Mouse (Mus musculus) lung, postnatal 36 days (tissue): Measurements from ENCODE around the gene Tyw1.

ENCODE experiments used
- DNase-seq: peaks from one replicate; pipeline ENCODE4 v3.0.0; 2022; ENCODE audit warnings: mixed read lengths

Tyw1 gene

GRCm38 (mm10) chr5:130266651-130267050, 11.2 kb downstream of the Tyw1 start:
- DNase-seq, result peak; percentile 26

DNA sequence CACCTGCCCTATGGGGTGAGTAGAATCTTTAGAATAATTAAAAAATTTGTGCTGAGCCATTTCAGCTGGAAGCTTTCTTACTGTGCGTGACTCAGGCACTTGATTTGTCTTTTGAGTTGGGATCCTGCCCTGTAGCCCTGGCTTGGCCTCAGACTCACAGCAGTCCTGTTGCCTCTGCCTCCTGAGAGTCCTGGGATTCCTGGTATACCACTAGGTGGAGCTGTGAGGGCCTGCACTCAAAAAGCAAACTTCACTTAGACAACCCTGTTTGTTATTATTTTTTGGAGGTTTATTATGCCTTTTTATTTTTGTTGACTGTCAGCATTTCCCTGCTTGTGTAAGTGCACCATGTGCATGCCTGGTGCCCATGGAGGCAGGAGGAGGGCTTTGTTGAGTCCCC, 11.9 kb downstream of the Tyw1 start:
- DNase-seq, result peak; percentile 32

DNA sequence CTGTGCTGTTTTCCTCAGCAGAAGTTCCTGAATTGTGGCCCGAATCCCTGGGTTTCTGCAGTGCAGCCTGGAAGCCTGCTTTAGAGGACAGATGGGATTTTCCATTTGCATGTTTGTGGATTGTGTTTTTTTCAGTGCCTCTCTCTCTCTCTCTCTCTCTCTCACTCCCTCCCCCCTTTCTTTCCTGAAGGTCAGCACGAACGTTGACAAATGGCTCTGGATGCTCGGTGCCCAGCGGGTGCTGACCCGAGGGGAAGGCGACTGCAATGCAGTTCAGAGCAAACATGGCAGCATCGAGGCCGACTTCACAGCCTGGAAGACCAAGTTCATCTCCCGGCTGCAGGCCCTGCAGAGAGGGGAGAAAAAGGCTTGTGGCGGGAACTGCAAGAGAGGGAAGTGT, 13.6 kb downstream of the Tyw1 start:
- DNase-seq, result no peak

DNA sequence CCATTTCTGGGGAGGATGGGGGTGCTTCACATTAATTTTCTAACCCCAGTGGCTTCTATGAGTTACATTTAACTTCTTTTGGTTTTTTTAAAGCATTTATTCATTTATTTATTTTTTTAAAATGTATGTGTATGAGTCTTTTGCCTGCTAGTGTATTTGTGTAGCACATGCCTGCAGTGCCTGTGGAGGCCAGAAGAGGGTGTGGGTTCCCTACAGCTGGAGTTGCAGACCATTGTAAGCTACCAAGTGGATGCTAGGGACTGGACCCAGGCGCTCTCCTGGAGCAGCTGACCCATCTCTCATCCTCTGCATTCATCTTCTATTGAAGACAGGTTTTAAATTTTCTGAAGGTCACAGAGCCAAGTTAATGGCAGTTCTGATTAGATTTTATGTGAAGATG, 16.9 kb downstream of the Tyw1 start:
- DNase-seq, result no peak

- DNase-seq, result no peak
These were observed 17.6 kb downstream of the Tyw1 start for GRCm38 (mm10) chr5:130273046-130273445.

GRCm38 (mm10) chr5:130275509-130275908, 20.1 kb downstream of the Tyw1 start:
- DNase-seq, result peak; percentile 53

GRCm38 (mm10) chr5:130278011-130278472, 22.6 kb downstream of the Tyw1 start:
- DNase-seq, result no peak

DNA sequence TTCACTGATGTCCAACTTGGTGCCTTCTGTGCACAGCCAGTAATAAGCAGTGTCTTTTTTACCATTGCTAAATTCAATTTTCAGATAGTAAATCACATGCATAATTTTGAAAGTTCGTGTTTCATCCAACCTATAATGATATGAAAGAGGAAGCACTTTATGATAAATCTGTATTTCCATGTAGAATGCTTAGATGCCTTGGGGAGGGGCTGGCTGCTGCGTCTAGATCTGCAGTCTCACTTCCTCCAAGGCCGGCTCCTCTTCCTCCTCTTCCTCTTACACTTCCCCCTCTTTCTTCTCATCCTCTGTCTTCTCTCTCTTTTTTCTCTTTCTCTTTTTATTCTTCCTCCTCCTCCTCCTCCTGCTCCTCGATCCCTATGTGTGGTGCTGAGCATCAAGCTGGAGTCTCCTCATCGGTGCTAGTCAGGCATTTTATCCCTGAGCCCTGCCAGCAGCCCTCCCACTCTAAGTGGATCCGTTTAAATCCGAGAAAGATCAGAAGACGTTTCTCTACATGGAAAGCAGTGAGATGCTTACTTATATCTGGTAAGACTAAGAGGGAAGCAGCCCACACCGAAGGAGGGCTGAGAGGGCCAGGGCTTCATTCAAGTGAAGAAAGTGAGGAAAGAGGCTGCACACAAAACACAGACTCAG, 27.8 kb downstream of the Tyw1 start:
- DNase-seq, result no peak

GRCm38 (mm10) chr5:130288106-130288505, 32.7 kb downstream of the Tyw1 start:
- no peak for DNase-seq

DNA sequence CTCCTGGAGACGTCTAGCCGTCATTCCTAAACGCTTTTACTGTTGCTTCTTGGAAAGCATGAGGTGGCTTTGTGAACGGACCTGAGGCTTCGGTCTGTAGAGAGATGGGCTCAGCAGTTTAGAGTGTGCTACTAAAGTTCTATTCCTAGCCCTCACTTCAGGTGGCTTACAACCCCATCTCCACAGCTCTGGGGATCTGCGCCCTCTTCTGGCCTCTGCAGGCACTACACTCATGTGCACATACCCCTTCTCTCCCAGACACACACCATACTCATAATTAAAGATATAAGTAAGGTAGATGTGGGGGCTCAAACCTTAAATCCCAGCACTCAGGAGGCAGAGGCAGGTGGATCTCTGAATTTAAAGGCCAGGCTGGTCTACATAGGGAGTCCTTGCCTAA, 34.8 kb downstream of the Tyw1 start:
- no peak for DNase-seq

GRCm38 (mm10) chr5:130290775-130291174, 35.4 kb downstream of the Tyw1 start:
- no peak for DNase-seq

GRCm38 (mm10) chr5:130292976-130293375, 37.6 kb downstream of the Tyw1 start:
- DNase-seq, result no peak

DNA sequence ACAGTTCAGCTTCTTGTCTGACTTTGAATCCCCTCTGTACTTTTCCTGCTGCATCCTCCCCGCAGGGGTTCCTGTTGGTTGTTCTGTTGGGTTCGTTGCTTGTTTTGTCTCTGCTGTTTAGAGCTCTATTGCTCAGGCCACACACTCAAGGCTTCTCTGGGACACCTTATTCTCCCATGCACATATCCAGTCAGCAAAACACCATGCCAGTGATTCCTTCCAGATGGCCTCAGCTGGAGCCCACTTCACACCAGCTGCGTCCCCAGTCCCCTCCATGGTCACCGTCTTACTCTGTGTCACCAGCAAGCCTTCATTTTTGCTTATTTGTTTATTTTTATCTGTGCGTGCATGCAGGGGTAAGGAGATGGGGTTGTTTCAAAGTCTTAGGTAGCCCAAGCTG, 38.5 kb downstream of the Tyw1 start:
- no peak for DNase-seq

DNA sequence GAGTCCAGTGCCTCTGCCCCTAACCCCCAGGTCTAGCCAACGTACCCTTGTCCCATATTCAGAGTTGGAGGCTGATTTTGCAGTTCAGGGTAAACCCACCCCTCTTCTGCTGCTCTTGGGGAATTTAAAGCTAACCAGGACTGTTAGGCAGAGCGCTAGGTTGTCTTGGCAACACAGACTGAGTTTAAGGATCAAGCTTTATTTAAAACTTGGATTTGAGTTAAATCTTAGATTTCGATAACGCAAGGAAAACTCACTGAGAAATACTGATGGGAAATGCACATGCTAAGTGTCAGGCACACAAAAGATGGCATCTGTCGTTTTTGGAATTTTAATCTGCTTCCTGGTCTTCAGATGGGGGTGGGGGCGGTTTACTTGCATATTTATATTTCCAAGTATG, 39.2 kb downstream of the Tyw1 start:
- no peak for DNase-seq

DNA sequence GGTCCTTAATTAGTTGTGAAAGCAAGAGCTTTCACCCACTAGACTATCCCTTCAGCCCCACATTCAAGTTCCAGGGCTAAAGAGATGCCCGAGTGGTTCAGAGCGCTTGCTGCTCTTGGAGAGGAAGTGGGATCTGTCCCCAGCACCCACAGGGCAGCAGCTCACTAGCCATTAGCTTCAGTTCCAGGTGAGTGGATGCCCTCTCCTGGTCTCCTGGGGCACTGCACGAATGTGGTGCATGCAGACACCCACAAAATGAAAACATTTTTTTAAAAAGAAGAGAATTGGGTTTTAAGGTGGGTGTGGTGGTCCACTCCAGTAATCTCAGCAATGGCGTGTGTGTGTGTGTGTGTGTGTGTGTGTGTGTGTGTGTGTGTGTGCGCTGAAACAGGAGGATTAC, 40.7 kb downstream of the Tyw1 start:
- DNase-seq, result no peak

DNA sequence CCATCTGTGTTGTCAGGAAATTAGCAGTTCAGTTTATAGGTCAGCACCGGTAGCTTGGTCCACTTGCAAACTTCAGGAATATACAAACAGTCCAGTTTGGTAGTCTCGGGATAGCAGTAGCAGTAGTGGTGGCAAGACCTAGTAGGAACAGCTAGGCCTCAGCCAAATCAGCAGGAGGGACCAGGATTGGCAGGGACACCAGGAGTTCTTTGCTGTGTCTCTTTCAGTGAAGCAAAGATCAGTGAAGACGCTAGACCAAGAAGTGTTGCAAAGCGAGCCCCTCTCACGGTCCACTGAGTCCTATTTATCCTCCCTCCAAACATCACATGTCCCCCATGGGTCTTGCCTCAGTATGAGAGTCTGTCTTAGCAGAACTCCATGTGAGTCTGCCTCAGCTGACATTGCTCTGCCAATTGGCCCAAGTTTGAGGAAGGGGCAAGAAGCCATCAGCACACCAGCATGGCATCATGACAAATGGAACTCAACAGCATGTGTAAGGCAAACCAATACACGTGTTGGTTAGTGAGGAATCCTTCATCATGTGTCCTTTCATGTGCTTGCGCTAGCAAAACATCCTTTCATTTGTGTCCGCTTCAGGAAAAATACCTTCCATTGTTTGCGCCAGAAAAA, 43.5 kb downstream of the Tyw1 start:
- no peak for DNase-seq

- DNase-seq, result no peak
These were observed 44.1 kb downstream of the Tyw1 start for GRCm38 (mm10) chr5:130299526-130299925.

DNA sequence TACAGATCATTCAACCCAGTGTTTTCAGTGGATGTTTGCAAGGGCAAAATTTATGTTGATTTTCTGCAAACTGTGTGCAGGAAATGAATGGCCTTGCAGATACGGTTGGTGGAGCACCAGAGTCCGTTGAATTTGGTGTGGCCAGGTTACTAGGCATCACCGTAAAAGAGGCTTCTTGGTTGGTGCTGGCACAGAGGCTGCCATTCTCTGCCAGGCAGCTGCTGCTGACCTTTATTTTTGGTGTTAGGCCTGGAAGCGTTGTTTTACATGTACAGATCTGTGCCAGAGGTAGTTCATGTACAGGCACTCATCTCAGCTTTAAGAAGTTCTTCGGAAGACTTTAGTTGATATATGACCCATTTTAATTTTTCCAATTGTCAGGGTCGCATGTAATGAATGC, 48.2 kb downstream of the Tyw1 start:
- DNase-seq, result no peak

GRCm38 (mm10) chr5:130307921-130308320, 52.5 kb downstream of the Tyw1 start:
- DNase-seq, result no peak

- DNase-seq, result no peak
These were observed 54.7 kb downstream of the Tyw1 start for GRCm38 (mm10) chr5:130310077-130310476.

- peak; percentile 44 for DNase-seq
These were observed 55.4 kb downstream of the Tyw1 start for GRCm38 (mm10) chr5:130310827-130311226.

DNA sequence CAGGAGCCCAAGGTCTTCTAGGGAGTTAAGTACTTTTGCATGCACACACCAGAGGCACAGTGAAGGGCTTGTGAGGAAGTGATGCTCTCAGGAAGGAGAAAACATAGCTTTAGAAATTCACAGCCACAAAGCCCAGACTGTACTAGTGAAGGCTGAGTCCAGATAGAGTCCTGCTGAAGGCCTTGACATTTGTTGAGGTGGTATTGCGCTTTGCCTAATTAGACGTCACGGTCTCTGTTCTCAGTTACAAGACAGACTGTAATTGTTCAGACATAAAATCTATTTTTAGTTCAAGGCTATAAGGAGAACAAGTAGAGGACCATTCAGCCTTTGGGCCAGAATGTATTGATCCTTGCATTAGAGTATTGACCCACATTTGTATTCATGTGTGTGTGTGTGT, 58.1 kb downstream of the Tyw1 start:
- DNase-seq, result no peak

GRCm38 (mm10) chr5:130314926-130315325, 59.5 kb downstream of the Tyw1 start:
- DNase-seq, result no peak

DNA sequence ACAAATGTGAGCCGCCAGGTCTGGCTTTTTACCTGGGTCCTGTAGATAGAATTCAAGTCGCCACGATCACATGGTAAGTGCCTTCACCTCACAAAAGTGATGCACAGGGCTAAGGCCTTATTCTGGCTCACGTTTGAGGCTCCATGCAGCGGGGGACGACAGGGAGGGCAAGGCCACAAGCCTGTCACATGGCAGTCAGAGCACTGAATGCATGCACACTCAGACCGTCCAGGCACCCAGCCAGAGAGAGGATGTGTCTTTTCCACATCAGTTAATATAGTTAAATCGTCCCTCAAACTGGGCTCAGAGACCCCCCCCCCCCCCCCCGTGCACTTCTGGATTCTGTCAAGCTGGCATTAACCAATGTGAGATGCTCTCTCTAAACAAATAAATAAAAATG, 60.9 kb downstream of the Tyw1 start:
- no peak for DNase-seq

DNA sequence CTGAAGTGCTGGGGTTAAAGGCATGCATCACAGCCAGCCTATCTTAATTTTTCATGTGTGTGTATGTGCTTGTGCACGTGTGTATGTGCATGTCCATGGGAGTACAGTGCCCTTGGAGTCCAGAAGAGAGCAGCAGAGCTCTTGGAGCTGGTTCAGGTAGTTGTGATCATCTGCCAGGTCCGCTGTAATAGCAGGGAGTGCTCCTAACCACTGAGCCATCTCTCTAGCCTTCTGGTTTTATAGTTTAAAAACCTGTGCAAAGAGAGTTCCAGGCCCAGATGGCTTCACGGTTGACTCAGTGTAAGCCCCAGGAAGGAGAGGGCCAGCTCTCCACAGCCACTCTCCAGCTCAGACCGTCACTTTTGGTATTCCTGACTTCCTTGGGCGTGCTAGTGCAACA, 64.4 kb downstream of the Tyw1 start:
- no peak for DNase-seq
